Mouse (Mus musculus): ENCODE results near the gene Hspa13.

The Hspa13 gene

GRCm38 (mm10) chr16:75766388-75767249 lies at the start of gene Hspa13:
Gene Hspa13 (minus strand): TSS chr16:75767104.
- DNase-seq, result peak; percentile 97 to 98

GRCm38 (mm10) chr16:75779271-75779670 lies 12.4 kb upstream of the Hspa13 start:
- DNase-seq, result peak in 1 of 2 experiments; percentile 11

- no peak for DNase-seq
Measured at GRCm38 (mm10) chr16:75773222-75773621, 6.3 kb upstream of the Hspa13 start.

GRCm38 (mm10) chr16:75767250-75768002 lies 522 bp upstream of the Hspa13 start:
- peak in 1 of 2 experiments; percentile 9 for DNase-seq

- no peak for DNase-seq
Measured at GRCm38 (mm10) chr16:75752876-75753275, 14.0 kb downstream of the Hspa13 start.

- DNase-seq, result no peak
Measured at GRCm38 (mm10) chr16:75750103-75750502, 16.8 kb downstream of the Hspa13 start.

GRCm38 (mm10) chr16:75748926-75749325 lies 18.0 kb downstream of the Hspa13 start:
- DNase-seq, result no peak

- DNase-seq, result no peak
Measured at GRCm38 (mm10) chr16:75744014-75744413, 22.9 kb downstream of the Hspa13 start.

- DNase-seq, result peak in 1 of 2 experiments; percentile 18
Measured at GRCm38 (mm10) chr16:75717405-75718173, 49.3 kb downstream of the Hspa13 start.

- peak in 1 of 2 experiments; percentile 44 for DNase-seq
Measured at GRCm38 (mm10) chr16:75696176-75696575, 70.7 kb downstream of the Hspa13 start.
